Mouse (Mus musculus) liver (tissue): ENCODE data around the gene Grip1.
A peak's percentile ranks its signal among the peaks of the same experiment; 100 is the strongest.

Experiments
- DNase-seq: peaks from one replicate; pipeline ENCODE4 v3.0.0-alpha.2; 2020; ENCODE audit warnings: mixed read lengths

Gene Grip1

GRCm38 (mm10) chr10:119463345-119463744 lies 9.7 kb downstream of the Grip1 start:
- DNase-seq = no peak

DNA sequence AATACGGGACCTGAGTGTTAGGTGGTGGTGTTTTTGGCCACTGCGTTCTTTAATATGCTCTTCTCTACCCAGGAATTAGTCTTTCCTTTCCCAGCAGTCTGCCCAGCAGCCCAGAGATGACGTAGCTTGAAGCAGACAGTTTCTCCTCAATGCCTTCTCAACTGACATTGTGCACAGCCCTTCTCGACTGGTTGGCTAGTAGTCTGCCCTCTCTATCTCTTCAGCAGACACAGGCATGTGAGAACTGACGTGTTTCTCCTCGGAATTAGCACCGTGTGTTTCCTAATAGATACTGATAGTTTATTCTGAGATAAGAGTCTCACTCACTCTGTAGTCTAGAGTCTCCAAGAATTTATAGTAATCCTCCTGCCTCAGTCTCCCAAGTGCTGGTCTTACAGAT lies 10.2 kb downstream of the Grip1 start:
- no peak for DNase-seq

- no peak for DNase-seq
Measured at GRCm38 (mm10) chr10:119467976-119468375, 14.3 kb downstream of the Grip1 start.

DNA sequence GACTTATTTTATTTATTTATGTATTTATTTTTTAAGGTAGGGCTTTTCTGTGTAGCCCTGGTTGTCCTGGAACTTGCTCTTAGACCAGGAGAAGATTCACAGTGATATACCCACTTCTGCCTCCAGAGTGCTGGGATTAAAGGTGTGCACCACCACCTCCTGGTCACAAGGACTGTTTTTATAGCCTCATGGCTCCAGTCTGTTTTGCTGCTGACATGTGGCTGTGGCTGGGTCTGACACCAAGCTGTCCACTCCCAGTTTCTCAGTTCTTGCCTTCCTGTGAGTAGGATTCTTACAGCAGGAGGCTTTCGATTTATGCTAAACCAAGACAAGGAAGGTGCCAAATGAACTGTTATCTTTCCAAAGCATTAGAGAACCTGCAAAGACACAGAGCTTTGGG lies 16.5 kb downstream of the Grip1 start:
- DNase-seq = no peak

GRCm38 (mm10) chr10:119475166-119475565 lies 21.5 kb downstream of the Grip1 start:
- no peak for DNase-seq

DNA sequence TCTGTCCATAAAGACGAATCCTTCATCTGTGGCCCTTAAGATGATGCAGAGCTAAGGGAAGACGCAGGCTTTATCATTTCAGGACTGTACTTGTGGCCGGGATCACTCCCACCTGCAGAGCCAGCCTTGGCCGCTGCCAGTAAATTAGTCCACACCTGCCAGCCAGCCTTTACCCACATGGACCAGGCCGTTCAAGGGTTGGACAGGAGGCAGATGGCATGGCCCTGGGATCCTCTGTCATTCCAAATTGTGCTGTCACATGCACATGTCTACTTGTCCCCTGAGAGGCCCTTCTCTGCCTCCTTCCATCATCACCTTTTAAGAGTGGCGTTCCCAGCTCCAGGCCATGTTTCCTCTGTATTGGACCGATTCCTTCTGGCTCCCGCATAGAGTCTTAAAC lies 24.0 kb downstream of the Grip1 start:
- DNase-seq = no peak

DNA sequence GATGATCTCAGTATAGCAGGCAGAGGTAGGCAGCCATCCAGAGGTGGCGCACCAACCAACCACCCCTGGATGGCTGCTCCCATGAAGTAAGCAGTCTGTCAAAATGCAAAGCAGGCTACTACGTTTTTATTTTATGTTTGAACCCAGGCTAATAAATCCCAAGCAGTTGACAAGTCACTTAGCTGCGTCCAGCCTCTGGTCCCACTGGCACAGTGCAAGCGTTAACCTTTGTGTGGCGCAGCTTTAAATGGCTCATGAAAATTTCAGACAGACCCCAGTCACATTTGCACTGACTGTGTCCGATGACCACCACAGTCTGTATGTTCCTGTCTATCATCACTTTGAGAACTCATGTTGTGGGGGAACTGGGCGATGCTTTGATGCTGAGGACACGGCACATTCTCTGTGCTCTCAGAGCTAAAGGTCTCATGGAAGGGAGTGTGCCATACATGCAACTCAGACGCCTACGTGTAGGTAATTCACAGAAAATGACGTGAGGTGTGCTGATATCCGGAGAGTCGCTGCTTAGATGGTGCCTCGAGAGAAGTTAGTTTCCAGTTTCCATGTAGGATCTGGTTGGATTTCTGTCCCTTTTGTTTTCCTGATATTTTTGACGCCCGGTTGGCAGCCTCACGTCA lies 29.6 kb downstream of the Grip1 start:
- DNase-seq = no peak

DNA sequence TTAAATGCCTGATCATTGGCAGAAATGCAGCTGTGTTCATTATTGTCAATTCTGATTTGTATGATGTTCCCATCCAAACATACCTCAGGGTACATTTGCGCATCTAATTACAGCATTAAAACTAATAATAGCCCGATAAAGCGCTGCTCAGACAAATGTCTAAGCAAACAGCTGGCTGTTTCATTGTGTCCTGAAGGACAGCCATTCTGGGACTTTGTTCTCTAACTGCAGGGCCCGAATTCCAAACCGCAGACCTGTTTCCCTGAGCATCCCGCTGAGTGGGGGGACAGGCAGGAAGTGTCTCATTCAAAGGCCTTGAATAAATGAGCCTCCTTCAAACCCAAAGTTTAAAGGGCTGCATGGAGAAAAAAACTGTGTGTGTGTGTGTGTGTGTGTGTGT lies 30.1 kb downstream of the Grip1 start:
- no peak for DNase-seq

GRCm38 (mm10) chr10:119486936-119487335 lies 33.3 kb downstream of the Grip1 start:
- DNase-seq = no peak

GRCm38 (mm10) chr10:119490831-119491230 lies 37.2 kb downstream of the Grip1 start:
- no peak for DNase-seq

- DNase-seq = no peak
Measured at GRCm38 (mm10) chr10:119495317-119495716, 41.7 kb downstream of the Grip1 start.

- no peak for DNase-seq
Measured at GRCm38 (mm10) chr10:119496221-119496620, 42.6 kb downstream of the Grip1 start.

GRCm38 (mm10) chr10:119521686-119522085 lies 68.1 kb downstream of the Grip1 start:
- no peak for DNase-seq

DNA sequence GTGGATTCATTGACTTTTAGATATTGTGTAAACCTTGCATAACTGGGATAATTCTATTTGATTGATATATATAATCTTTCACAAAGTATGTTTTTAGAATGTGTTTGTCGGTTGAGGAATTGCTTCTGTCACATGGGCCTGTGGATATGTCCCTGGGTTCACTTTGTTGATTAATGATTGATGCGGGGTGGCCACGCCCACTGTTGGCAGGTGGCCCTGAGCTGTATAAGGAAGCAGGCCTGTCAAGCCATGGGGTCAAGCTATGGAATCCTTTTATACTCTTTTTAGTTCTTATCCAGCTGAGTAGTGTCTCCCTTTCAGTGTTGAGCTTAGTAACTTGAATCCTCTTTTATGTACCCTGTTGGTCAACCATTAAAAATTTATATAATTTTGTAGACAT lies 72.1 kb downstream of the Grip1 start:
- peak; percentile 12 for DNase-seq

DNA sequence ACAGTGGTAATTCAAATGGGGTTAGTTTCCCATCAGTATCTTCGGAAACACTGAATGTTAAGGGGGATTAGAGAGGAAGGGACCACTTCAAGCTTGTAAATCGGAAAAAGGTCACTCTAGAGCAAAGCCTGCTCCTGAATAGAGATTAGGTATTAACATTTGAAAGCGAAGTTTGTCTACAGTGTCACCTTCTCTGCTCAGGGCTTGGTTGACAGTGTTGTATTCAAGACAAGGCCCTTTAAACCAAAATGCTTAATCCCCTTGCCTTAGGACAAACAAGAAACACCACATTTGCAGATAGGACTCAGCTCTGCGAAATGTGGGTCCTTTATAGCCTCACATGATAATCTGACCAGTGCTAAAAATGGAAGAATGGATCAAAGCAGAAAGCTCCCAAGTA lies 81.2 kb downstream of the Grip1 start:
- no peak for DNase-seq

- DNase-seq = no peak
Measured at GRCm38 (mm10) chr10:119541655-119542054, 88.0 kb downstream of the Grip1 start.

- DNase-seq = no peak
Measured at GRCm38 (mm10) chr10:119543771-119544170, 90.1 kb downstream of the Grip1 start.

- DNase-seq = no peak
Measured at GRCm38 (mm10) chr10:119544743-119545142, 91.1 kb downstream of the Grip1 start.

DNA sequence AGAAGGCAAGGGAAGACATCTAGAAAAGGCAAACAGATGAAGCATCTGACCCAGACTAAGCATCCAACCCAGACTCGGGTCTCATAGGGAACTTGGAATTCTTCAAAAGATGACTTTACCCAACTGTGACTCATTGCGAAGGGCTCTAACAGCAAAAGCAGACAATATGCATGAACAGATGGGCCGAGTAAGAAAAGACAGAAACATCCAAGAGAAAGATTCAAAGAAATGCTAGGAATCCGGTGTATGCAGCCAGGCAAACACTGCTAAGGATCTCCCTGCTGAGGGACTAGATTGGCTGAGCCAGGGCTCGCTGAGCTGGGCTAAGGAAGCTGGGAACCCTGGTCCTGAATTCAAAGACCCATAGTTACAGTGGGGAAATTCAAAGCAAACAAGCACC lies 94.2 kb downstream of the Grip1 start:
- DNase-seq = no peak

DNA sequence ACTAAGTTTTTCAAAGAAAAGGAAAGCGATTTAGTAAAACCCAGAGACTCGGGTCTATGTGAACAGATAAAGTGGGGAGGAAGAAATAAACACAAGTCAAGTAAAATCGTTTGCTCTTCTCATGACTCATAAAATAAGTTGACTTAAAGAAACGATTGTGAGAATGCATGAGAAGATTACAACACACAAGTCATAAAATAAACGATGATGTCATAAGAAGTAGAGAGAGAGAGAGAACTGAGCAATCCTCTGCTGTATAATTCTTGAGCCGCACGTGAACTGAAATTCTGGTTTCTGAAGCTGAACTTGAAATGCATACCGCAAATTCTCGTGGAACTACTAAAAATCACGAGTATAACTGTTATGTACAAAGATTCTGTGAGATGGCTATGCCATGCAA lies 95.1 kb downstream of the Grip1 start:
- no peak for DNase-seq

- no peak for DNase-seq
Measured at GRCm38 (mm10) chr10:119550630-119551029, 97.0 kb downstream of the Grip1 start.

- no peak for DNase-seq
Measured at GRCm38 (mm10) chr10:119556346-119556745, 102.7 kb downstream of the Grip1 start.

DNA sequence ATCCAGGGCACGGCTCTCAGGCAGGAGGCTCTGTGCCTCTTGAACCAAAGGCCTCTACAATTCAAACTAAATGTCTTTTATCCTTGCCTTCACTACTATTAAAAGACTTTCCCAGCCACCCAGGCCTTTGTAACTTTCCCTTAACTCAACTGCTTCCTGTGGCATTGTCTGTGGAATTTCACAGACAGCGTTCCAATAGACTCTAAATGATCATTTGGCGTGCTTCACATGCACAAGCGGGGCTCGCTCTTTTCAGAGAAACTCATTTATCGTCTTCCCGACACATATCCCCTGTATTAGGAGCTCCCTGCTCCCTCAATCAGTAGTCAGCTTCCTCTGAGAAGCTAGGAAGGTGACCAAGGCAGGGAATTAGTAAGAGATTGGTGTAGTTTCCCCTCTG lies 104.8 kb downstream of the Grip1 start:
- DNase-seq = no peak

DNA sequence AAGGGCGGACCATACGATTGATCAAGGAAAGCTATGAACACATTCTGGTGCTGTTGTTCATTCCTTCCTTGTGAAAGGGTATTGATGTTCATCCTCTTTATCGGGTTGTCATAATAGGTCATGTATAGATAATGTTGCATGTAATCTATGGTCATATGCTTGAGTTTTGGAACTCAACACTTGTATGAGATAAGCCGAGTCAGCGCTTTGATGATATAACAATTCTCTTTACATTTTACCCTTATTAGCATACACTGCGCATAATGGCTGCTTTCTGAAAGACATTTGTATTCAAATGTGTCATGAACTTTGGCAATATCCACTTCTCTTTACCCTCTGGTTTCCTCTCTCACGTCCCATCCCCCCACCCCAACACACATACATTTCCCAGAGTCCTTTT lies 111.2 kb downstream of the Grip1 start:
- DNase-seq = no peak

- no peak for DNase-seq
Measured at GRCm38 (mm10) chr10:119573134-119573533, 119.5 kb downstream of the Grip1 start.

DNA sequence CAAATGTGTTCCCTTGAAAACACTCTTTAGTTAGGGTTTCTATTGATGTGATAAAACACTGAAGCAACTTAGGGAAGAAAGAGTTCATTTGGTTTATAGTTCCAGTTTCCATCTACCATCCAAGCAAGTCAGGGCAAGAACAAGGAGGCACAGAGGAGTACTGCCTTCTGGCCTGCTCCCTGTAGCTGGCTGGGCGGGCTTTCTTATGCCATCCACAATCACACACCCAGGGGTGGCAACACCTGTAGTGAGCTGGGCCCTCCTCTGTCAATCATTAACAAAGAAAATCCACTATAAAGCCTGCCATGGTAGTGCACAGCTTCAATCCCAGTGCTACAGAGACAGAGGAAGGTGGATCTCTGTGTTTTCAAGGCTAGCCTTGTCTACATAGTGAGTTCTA lies 122.2 kb downstream of the Grip1 start:
- DNase-seq = no peak
